Mouse (Mus musculus) gastrocnemius, postnatal 36 days (tissue): Measurements from ENCODE around the gene Atp6v1fnb. TPM values are rescaled to one million over a fixed set of nuclear protein-coding genes. Genes with fewer than 3 reads are reported as not detected.

ENCODE experiments used
- DNase-seq, 2 experiments: peaks; one replicate each; pipeline ENCODE4 v3.0.0; 2022
- intact Hi-C: fragments of 180-260 bp; cut with DNase I; formaldehyde crosslinking; loops from one replicate; pipeline ENCODE4 v1.15.1; 2025
- total RNA-seq, 2 experiments: library from RNA; stranded (reverse); gene quantifications; 2 replicates each; pipeline ENCODE4 v1.2.3; 2021

The Atp6v1fnb gene
- total RNA-seq, 2 experiments from 2014 or later, result not detected

DNA sequence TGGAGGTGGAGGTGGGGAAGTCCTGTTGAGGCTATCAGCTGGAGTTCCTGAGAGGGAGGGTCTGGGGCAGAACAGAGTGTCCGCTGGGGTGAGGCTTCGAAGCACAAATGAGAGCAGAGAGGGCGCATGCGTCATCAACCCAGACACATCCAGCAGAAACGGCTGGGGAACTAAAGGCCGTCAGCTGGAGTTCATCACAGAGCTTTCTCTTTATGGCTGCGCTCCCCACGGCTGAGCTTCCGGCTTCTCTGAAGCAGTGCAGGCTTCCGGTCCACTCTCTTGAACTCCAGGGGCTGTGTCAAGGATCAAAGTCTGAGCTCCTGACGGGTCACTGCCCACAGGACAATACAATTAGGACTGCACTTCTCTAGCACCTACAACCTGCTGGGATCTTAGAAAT, 42.0 kb downstream of the Atp6v1fnb start:
- intact Hi-C loops, result no loop called here
- peak in 1 of 2 experiments; percentile 26 for DNase-seq

- peak; percentile 60 to 63 for DNase-seq
- intact Hi-C loops, result loop anchor here (1.0 kb wide), 1 partner anchor 132 kb away; no protein-coding TSS in a partner anchor
Measured at GRCm38 (mm10) chr6:29517139-29517538, 45.9 kb downstream of the Atp6v1fnb start.

- DNase-seq, result no peak
- intact Hi-C loops, result no loop called here
Measured at GRCm38 (mm10) chr6:29522626-29523300, 51.5 kb downstream of the Atp6v1fnb start.

Other genes starting within 250 kb of the Atp6v1fnb start
- 1 to 10 TPM; 3.2 to 3.4 TPM for gene Hilpda, start 198.9 kb upstream of the Atp6v1fnb start, total RNA-seq
- gene Fam71f2, start 191.8 kb upstream of the Atp6v1fnb start, total RNA-seq, result not detected
- not detected for gene Fam71f1, start 152.3 kb upstream of the Atp6v1fnb start, total RNA-seq
- gene Calu, start 123.4 kb upstream of the Atp6v1fnb start, total RNA-seq, result 10 to 100 TPM; 82.5 to 86.2 TPM
- gene Opn1sw, start 83.0 kb upstream of the Atp6v1fnb start, total RNA-seq, result under 1 TPM in 1 of 2 experiments, not detected in 1; 0.35 TPM
- 10 to 100 TPM; 10.1 to 12.9 TPM for gene Ccdc136, start 75.1 kb upstream of the Atp6v1fnb start, total RNA-seq
- gene Flnc, start 38.2 kb upstream of the Atp6v1fnb start, total RNA-seq, result 100 to 1,000 TPM; 403 to 438 TPM
- gene Atp6v1f, start 3.7 kb upstream of the Atp6v1fnb start, total RNA-seq, result 100 to 1,000 TPM in 1 of 2 experiments, 10 to 100 TPM in 1; 94.2 to 103 TPM
- gene Kcp, start 36.5 kb downstream of the Atp6v1fnb start, total RNA-seq, result 1 to 10 TPM; 5.4 to 5.9 TPM
- gene Irf5, start 55.2 kb downstream of the Atp6v1fnb start, total RNA-seq, result 1 to 10 TPM; 1.6 to 3.7 TPM
- gene Tnpo3, start 138.4 kb downstream of the Atp6v1fnb start, total RNA-seq, result 10 to 100 TPM; 29.3 to 32.4 TPM
- gene Tspan33, start 222.8 kb downstream of the Atp6v1fnb start, total RNA-seq, result 1 to 10 TPM; 2.2 to 3.0 TPM